Mouse (Mus musculus): ENCODE data around the gene Dpm3. TPM values are rescaled to one million over a fixed set of nuclear protein-coding genes. Genes with fewer than 3 reads are reported as not detected.

The Dpm3 gene
- total and polyA plus RNA-seq, 3 experiments = 13.5 to 178 (median 47.7) TPM

DNA sequence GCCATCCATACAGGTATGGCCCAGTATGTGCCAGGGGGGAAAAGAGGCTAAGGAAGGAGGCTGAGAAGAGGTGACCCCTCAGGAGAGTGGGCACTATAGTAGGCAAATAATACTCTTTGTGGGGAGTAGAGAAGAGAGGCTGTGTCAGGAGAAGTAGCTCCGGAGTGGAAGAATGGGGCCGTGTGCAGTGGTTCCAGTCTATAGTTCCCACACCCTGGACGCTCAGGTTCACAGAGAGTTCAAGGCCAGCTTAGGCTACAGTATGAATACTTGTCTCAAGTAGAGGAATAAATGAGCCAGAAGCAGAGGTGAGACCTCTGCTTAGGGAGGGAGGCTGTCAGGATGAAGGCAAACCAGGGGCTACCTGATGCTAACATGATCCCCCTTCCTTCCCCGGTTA is 29.9 kb upstream of the Dpm3 start:
- TF ChIP-seq TAL1 (conservative IDR thresholded peaks at IDR 0.05; ENCODE audit: low read depth, low read length) = no peak
- TF ChIP-seq POLR2AphosphoS5 (IDR thresholded peaks at IDR 0.05; ENCODE audit: insufficient replicate concordance, low read depth, low read length) = no peak

GRCm38 (mm10) chr3:89230561-89230960 is 28.6 kb upstream of the Dpm3 start:
- DNase-seq (ENCODE audit: low spot score) (no peak), ATAC-seq (ENCODE audit: extremely low read depth, insufficient number of reproducible peaks, low FRiP score, poor library complexity, severe bottlenecking) (no peak)
- Histone ChIP-seq H3K9me3 (replicated peaks) (no peaks in the 10 kb centered on the region), H3K4me3 (ENCODE audit: low read depth, low read length) (no peak overlapping the region; the same call in 1 of the 2 replicates), H3K36me3 (replicated peaks) (no peaks in the 10 kb centered on the region), H3K4me1 (ENCODE audit: insufficient read depth, low read depth, low read length) (peaks cover 43% of the 10 kb centered on the region), H3K27me3 (ENCODE audit: insufficient read depth, low read length) (peaks cover 90% of the 10 kb centered on the region)
- no peak for TF ChIP-seq POLR2AphosphoS5 (IDR thresholded peaks at IDR 0.05; ENCODE audit: insufficient replicate concordance, low read depth, low read length)
- no peak for TF ChIP-seq GATA2 (IDR thresholded peaks at IDR 0.05; ENCODE audit: borderline replicate concordance, low read depth, low read length)
- TF ChIP-seq CTCF (IDR thresholded peaks at IDR 0.05; ENCODE audit: low read depth, low read length) = no peak
- no peak for TF ChIP-seq TAL1 (conservative IDR thresholded peaks at IDR 0.05; ENCODE audit: low read depth, low read length)
- no peak for TF ChIP-seq GATA1 (IDR thresholded peaks at IDR 0.05; ENCODE audit: borderline replicate concordance, low read length)

More for the DNA sequence above, 29.9 kb upstream of the Dpm3 start:
- peaks cover 90% of the 10 kb centered on the region for H3K27me3 ChIP-seq (ENCODE audit: insufficient read depth, low read length)
- H3K36me3 ChIP-seq (replicated peaks) = no peaks in the 10 kb centered on the region
- no peak overlapping the region for H3K4me3 ChIP-seq (ENCODE audit: low read depth, low read length)
- peaks cover 46% of the 10 kb centered on the region for H3K4me1 ChIP-seq (ENCODE audit: insufficient read depth, low read depth, low read length)
- no peak for ATAC-seq (ENCODE audit: extremely low read depth, insufficient number of reproducible peaks, low FRiP score, poor library complexity, severe bottlenecking)
- H3K9me3 ChIP-seq (replicated peaks) = no peaks in the 10 kb centered on the region
- DNase-seq (ENCODE audit: low spot score) = no peak

DNA sequence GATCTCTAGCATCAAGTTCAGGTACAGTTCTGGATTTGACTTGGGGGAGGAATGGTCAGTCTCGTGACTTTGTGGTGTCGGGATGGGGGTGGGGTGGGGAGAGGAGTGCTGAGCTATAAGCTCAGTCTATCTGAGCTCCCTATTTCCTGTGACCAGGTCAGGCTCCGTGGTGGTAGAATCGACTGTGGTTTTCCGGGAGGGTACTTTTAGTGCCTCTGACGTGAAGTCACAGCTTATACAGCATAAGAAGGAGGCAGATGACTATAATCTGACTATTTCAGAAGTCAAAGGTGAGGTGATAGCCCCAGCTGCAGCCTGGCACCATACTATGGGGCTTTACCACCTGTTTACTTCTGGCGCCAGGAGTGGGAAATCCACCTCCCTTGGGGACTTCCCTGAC is 27.8 kb upstream of the Dpm3 start:
- Histone ChIP-seq H3K4me1 (ENCODE audit: insufficient read depth, low read depth, low read length) (peaks cover 42% of the 10 kb centered on the region), H3K36me3 (replicated peaks) (no peaks in the 10 kb centered on the region), H3K9me3 (replicated peaks) (no peaks in the 10 kb centered on the region), H3K27me3 (ENCODE audit: insufficient read depth, low read length) (peaks cover 90% of the 10 kb centered on the region), H3K4me3 (ENCODE audit: low read depth, low read length) (no peak overlapping the region)
- TF ChIP-seq POLR2AphosphoS5 (IDR thresholded peaks at IDR 0.05; ENCODE audit: insufficient replicate concordance, low read depth, low read length) = no peak
- TF ChIP-seq GATA2 (IDR thresholded peaks at IDR 0.05; ENCODE audit: borderline replicate concordance, low read depth, low read length) = no peak
- no peak for TF ChIP-seq GATA1 (IDR thresholded peaks at IDR 0.05; ENCODE audit: borderline replicate concordance, low read length)
- TF ChIP-seq TAL1 (conservative IDR thresholded peaks at IDR 0.05; ENCODE audit: low read depth, low read length) = no peak
- TF ChIP-seq CTCF (IDR thresholded peaks at IDR 0.05; ENCODE audit: low read depth, low read length) = no peak
- ATAC-seq (ENCODE audit: extremely low read depth, insufficient number of reproducible peaks, low FRiP score, poor library complexity, severe bottlenecking) = no peak
- DNase-seq (ENCODE audit: low spot score) = no peak

- H3K27me3 ChIP-seq (ENCODE audit: insufficient read depth, low read length) = peaks cover 90% of the 10 kb centered on the region
- TF ChIP-seq POLR2AphosphoS5 (IDR thresholded peaks at IDR 0.05; ENCODE audit: insufficient replicate concordance, low read depth, low read length) (no peak), CTCF (IDR thresholded peaks at IDR 0.05; ENCODE audit: low read depth, low read length) (no peak), GATA1 (IDR thresholded peaks at IDR 0.05; ENCODE audit: borderline replicate concordance, low read length) (no peak), TAL1 (conservative IDR thresholded peaks at IDR 0.05; ENCODE audit: low read depth, low read length) (no peak), GATA2 (IDR thresholded peaks at IDR 0.05; ENCODE audit: borderline replicate concordance, low read depth, low read length) (no peak)
Measured at GRCm38 (mm10) chr3:89231772-89232275, 27.3 kb upstream of the Dpm3 start.

GRCm38 (mm10) chr3:89232614-89233013 is 26.5 kb upstream of the Dpm3 start:
- H3K27me3 ChIP-seq (ENCODE audit: insufficient read depth, low read length) = peaks cover 89% of the 10 kb centered on the region
- no peak for DNase-seq (ENCODE audit: low spot score)
- peaks cover 31% of the 10 kb centered on the region for H3K4me1 ChIP-seq (ENCODE audit: insufficient read depth, low read depth, low read length)

More at GRCm38 (mm10) chr3:89231772-89232275, 27.3 kb upstream of the Dpm3 start:
- DNase-seq (ENCODE audit: low spot score) (no peak), ATAC-seq (ENCODE audit: extremely low read depth, insufficient number of reproducible peaks, low FRiP score, poor library complexity, severe bottlenecking) (no peak)
- Histone ChIP-seq H3K36me3 (replicated peaks) (no peaks in the 10 kb centered on the region), H3K9me3 (replicated peaks) (no peaks in the 10 kb centered on the region), H3K4me1 (ENCODE audit: insufficient read depth, low read depth, low read length) (peaks cover 38% of the 10 kb centered on the region), H3K4me3 (ENCODE audit: low read depth, low read length) (no peak overlapping the region)

DNA sequence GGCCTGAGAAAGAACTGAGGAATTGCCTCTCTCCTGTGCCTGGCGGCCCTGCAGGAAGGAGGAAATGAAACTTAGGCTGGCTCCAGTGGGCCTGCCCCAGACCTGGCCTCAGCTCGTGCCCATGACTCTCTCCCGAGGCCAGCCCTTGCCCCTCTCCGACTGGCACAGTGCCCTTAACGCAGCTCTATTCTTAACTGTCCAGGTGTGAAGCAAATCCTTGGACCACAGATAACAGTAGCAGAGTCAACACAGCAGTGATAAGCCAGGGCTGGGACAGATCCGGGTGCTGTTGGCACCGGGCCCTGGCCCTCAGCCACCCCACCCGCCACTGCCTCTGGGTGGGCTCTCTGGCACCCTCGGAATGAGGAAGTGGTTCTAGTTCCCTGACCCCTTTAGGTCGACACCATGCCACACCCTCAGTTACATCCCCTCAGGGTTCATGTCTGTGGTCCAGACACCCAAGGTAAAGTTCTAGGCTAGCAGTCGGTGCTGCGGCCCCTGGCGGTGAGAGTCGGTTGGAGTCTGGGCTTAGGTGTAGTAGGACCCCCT is 25.5 kb upstream of the Dpm3 start:
- Histone ChIP-seq H3K4me1 (ENCODE audit: insufficient read depth, low read depth, low read length) (peaks cover 32% of the 10 kb centered on the region), H3K9me3 (replicated peaks) (no peaks in the 10 kb centered on the region), H3K36me3 (replicated peaks) (no peaks in the 10 kb centered on the region), H3K27me3 (ENCODE audit: insufficient read depth, low read length) (peaks cover 97% of the 10 kb centered on the region), H3K4me3 (ENCODE audit: low read depth, low read length) (no peak overlapping the region)
- TF ChIP-seq POLR2AphosphoS5 (IDR thresholded peaks at IDR 0.05; ENCODE audit: insufficient replicate concordance, low read depth, low read length) (no peak), GATA1 (IDR thresholded peaks at IDR 0.05; ENCODE audit: borderline replicate concordance, low read length) (no peak), GATA2 (IDR thresholded peaks at IDR 0.05; ENCODE audit: borderline replicate concordance, low read depth, low read length) (no peak), CTCF (IDR thresholded peaks at IDR 0.05; ENCODE audit: low read depth, low read length) (no peak), TAL1 (conservative IDR thresholded peaks at IDR 0.05; ENCODE audit: low read depth, low read length) (no peak)
- DNase-seq (ENCODE audit: low spot score) (no peak), ATAC-seq (ENCODE audit: extremely low read depth, insufficient number of reproducible peaks, low FRiP score, poor library complexity, severe bottlenecking) (no peak)

More at GRCm38 (mm10) chr3:89232614-89233013, 26.5 kb upstream of the Dpm3 start:
- no peak for ATAC-seq (ENCODE audit: extremely low read depth, insufficient number of reproducible peaks, low FRiP score, poor library complexity, severe bottlenecking)
- Histone ChIP-seq H3K36me3 (replicated peaks) (no peaks in the 10 kb centered on the region), H3K9me3 (replicated peaks) (no peaks in the 10 kb centered on the region), H3K4me3 (ENCODE audit: low read depth, low read length) (no peak overlapping the region)
- TF ChIP-seq POLR2AphosphoS5 (IDR thresholded peaks at IDR 0.05; ENCODE audit: insufficient replicate concordance, low read depth, low read length) = no peak
- TF ChIP-seq CTCF (IDR thresholded peaks at IDR 0.05; ENCODE audit: low read depth, low read length) = no peak
